Mouse (Mus musculus): ENCODE results near the gene Slc9a2. TPM values are rescaled to one million over a fixed set of nuclear protein-coding genes. Genes with fewer than 3 reads are reported as not detected.
A peak's percentile ranks its signal among the peaks of the same experiment; 100 is the strongest.

Gene Slc9a2
- 0.02 and 0.07 TPM in 2 replicates for polyA plus RNA-seq (2015; fragmentation: Nextera tagmentation; extraction: Ambion mirVana)

GRCm38 (mm10) chr1:40680067-40680867 lies at the start of gene Slc9a2:
Gene Slc9a2, plus strand, starts transcription at chr1:40680574.
- H3K36me3 ChIP-seq (replicated peaks) = no peaks in the 10 kb centered on the region
- H3K4me2 ChIP-seq = peak within 1 kb of the TSS; percentile 73
- H3K27ac ChIP-seq (replicated peaks) = no peak within 1 kb of the TSS
- 1% methylated on average over 25 of the region's 25 CpGs for WGBS (ENCODE audit: insufficient replicate concordance)
- no peak for ATAC-seq (ENCODE audit: insufficient read depth)
- no peaks in the 10 kb centered on the region for H3K9me3 ChIP-seq (replicated peaks)
- H3K27me3 ChIP-seq = peaks cover 73% of the 10 kb centered on the region
- H3K4me1 ChIP-seq (replicated peaks) = peaks cover 14% of the 10 kb centered on the region; the same call in 1 of the 2 replicates
- peak within 1 kb of the TSS; percentile 51 for H3K4me3 ChIP-seq (replicated peaks)
- H3K9ac ChIP-seq = no peak within 1 kb of the TSS

GRCm38 (mm10) chr1:40632407-40633062 lies 47.8 kb upstream of the Slc9a2 start:
- H3K36me3 ChIP-seq (replicated peaks) = no peaks in the 10 kb centered on the region
- H3K4me2 ChIP-seq = no peak overlapping the region
- H3K4me1 ChIP-seq (replicated peaks) = no peaks in the 10 kb centered on the region
- ATAC-seq (ENCODE audit: insufficient read depth) = no peak
- H3K9ac ChIP-seq = no peak overlapping the region
- no peak overlapping the region for H3K27ac ChIP-seq (replicated peaks)
- no peak overlapping the region for H3K4me3 ChIP-seq (replicated peaks)
- WGBS (ENCODE audit: insufficient replicate concordance) = 35% methylated on average over 2 of the region's 2 CpGs
- H3K27me3 ChIP-seq = no peaks in the 10 kb centered on the region
- no peaks in the 10 kb centered on the region for H3K9me3 ChIP-seq (replicated peaks)

GRCm38 (mm10) chr1:40634608-40635007 lies 45.8 kb upstream of the Slc9a2 start:
- Histone ChIP-seq H3K9ac (no peak overlapping the region), H3K4me3 (replicated peaks) (no peak overlapping the region), H3K4me1 (replicated peaks) (no peaks in the 10 kb centered on the region), H3K4me2 (no peak overlapping the region), H3K9me3 (replicated peaks) (no peaks in the 10 kb centered on the region), H3K27me3 (no peaks in the 10 kb centered on the region), H3K36me3 (replicated peaks) (no peaks in the 10 kb centered on the region), H3K27ac (replicated peaks) (no peak overlapping the region)
- no peak for ATAC-seq (ENCODE audit: insufficient read depth)
- 44% methylated on average over 4 of the region's 4 CpGs for WGBS (ENCODE audit: insufficient replicate concordance)

- Histone ChIP-seq H3K4me2 (no peak overlapping the region), H3K9ac (no peak overlapping the region), H3K4me3 (replicated peaks) (no peak overlapping the region), H3K27ac (replicated peaks) (no peak overlapping the region), H3K9me3 (replicated peaks) (no peaks in the 10 kb centered on the region), H3K4me1 (replicated peaks) (no peaks in the 10 kb centered on the region), H3K27me3 (no peaks in the 10 kb centered on the region), H3K36me3 (replicated peaks) (no peaks in the 10 kb centered on the region)
- WGBS (ENCODE audit: insufficient replicate concordance) = 33% methylated on average over 2 of the region's 2 CpGs
- no peak for ATAC-seq (ENCODE audit: insufficient read depth)
Measured at GRCm38 (mm10) chr1:40648234-40648633, 32.1 kb upstream of the Slc9a2 start.

DNA sequence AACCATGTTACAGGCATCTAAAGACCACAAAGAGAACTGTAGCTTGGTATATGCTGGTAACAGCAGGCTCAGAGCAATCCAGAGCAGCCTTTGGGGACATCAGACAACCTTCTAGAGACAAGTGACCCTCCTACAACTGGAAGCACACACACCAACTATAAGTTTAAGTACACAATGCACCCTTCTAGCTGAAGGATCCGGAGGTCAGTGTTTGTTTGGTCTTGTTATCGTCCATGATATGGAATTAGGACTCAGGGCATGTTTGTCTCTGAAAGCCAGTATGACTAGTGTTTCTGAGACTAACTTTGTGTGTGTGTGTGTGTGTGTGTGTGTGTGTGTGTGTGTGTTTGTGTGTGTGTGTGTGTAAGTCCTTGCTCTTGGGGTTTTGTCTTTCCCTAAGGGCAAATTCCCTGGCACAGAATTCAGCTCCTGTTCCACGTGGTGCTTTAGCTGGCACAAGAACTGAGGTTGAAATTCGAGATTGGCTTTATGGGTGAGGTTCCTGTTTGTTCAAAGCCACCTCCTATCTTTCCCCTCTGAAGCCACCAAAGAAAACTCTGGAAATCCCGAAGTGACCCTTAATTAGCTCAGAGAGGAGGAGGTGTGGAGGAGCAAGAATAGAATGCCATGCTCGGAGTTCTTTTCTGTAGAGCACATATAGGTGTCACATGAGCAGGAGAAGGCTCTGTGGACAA lies 29.4 kb upstream of the Slc9a2 start:
- Histone ChIP-seq H3K4me3 (replicated peaks) (no peak overlapping the region), H3K4me2 (no peak overlapping the region), H3K27me3 (no peaks in the 10 kb centered on the region), H3K36me3 (replicated peaks) (no peaks in the 10 kb centered on the region), H3K9me3 (replicated peaks) (no peaks in the 10 kb centered on the region), H3K9ac (no peak overlapping the region), H3K27ac (replicated peaks) (no peak overlapping the region), H3K4me1 (replicated peaks) (no peaks in the 10 kb centered on the region)
- no peak for ATAC-seq (ENCODE audit: insufficient read depth)
- WGBS (ENCODE audit: insufficient replicate concordance) = 41% methylated on average over 6 of the region's 6 CpGs

DNA sequence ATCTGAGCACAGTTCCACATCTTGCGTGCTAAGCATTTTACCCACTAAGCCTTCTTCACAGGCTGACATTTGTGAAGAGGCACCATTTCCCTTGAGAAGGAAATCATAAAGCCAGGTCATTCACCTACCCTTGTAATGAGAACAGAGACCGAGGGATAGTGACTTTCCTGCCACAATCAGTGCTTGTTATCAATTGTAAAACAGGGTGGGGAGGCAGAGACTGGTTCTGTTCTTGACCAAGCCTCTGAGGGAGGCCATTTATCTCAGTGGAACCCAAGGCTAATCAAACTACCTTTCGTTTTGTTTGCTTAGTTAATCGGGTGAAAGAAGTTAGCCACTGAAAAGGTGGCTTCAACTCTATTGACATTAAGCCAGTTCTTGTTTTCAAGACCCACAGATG lies 23.3 kb upstream of the Slc9a2 start:
- Histone ChIP-seq H3K36me3 (replicated peaks) (no peaks in the 10 kb centered on the region), H3K27me3 (no peaks in the 10 kb centered on the region), H3K4me3 (replicated peaks) (no peak overlapping the region), H3K27ac (replicated peaks) (no peak overlapping the region), H3K9me3 (replicated peaks) (no peaks in the 10 kb centered on the region), H3K4me1 (replicated peaks) (no peaks in the 10 kb centered on the region), H3K9ac (no peak overlapping the region), H3K4me2 (no peak overlapping the region)
- ATAC-seq (ENCODE audit: insufficient read depth) = no peak
- WGBS (ENCODE audit: insufficient replicate concordance) = 53% methylated on average over 4 of the region's 4 CpGs

DNA sequence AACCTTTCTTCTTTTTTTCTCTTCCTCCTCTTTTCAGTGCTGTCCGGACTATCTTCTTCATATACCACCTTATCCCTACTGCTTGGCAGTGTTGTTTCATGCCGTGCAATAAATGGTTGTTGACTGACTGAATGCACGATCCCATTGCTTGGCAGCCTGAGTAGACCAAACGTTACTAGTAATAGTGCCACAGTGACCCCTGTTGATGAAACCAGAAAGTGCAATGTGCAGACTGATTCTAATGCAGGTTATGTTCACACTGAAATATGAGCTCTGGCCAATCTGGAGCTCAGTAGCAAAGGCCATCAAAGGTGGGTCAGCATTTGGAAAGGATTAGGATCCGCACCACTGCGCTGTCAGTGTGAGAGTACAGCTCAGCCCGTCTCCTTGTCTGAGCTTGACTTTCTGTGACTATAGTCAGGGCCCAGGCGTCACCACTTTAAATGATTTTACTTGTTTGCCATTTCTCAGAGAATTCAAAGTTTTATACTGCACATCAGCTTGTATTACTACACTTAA lies 22.3 kb upstream of the Slc9a2 start:
- no peak overlapping the region for H3K4me3 ChIP-seq (replicated peaks)
- no peaks in the 10 kb centered on the region for H3K4me1 ChIP-seq (replicated peaks)
- 46% methylated on average over 8 of the region's 8 CpGs for WGBS (ENCODE audit: insufficient replicate concordance)
- no peak for ATAC-seq (ENCODE audit: insufficient read depth)
- H3K9ac ChIP-seq = no peak overlapping the region
- no peaks in the 10 kb centered on the region for H3K9me3 ChIP-seq (replicated peaks)
- no peaks in the 10 kb centered on the region for H3K36me3 ChIP-seq (replicated peaks)
- H3K27ac ChIP-seq (replicated peaks) = no peak overlapping the region
- no peaks in the 10 kb centered on the region for H3K27me3 ChIP-seq
- H3K4me2 ChIP-seq = no peak overlapping the region

DNA sequence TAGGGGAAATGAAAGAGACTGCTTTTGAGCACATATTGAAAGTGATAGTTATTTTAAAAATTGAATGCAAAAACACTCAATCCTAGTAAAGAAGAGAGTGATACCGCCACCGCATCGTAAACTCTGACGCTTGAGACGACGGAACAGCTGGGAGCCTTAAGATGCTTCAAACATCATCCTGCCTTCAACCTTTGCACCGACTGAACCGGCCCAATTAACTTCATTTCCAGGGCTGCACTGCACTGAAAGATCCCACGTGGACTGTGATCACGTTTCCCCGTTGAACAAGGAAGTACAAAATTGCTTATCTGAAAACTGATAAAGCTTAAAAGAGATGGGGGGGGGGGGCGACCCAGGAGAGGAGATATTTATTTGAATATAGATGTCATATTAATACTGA lies 21.4 kb upstream of the Slc9a2 start:
- WGBS (ENCODE audit: insufficient replicate concordance) = 55% methylated on average over 12 of the region's 12 CpGs

GRCm38 (mm10) chr1:40659496-40659895 lies 20.9 kb upstream of the Slc9a2 start:
- Histone ChIP-seq H3K9ac (no peak overlapping the region), H3K36me3 (replicated peaks) (no peaks in the 10 kb centered on the region), H3K27ac (replicated peaks) (no peak overlapping the region), H3K4me2 (no peak overlapping the region), H3K4me3 (replicated peaks) (no peak overlapping the region), H3K9me3 (replicated peaks) (no peaks in the 10 kb centered on the region), H3K27me3 (no peaks in the 10 kb centered on the region), H3K4me1 (replicated peaks) (no peaks in the 10 kb centered on the region)
- no peak for ATAC-seq (ENCODE audit: insufficient read depth)
- 57% methylated on average over 9 of the region's 9 CpGs for WGBS (ENCODE audit: insufficient replicate concordance)

More for the DNA sequence above, 21.4 kb upstream of the Slc9a2 start:
- Histone ChIP-seq H3K27ac (replicated peaks) (no peak overlapping the region), H3K4me3 (replicated peaks) (no peak overlapping the region), H3K36me3 (replicated peaks) (no peaks in the 10 kb centered on the region), H3K4me1 (replicated peaks) (no peaks in the 10 kb centered on the region), H3K9ac (no peak overlapping the region), H3K9me3 (replicated peaks) (no peaks in the 10 kb centered on the region), H3K27me3 (no peaks in the 10 kb centered on the region), H3K4me2 (no peak overlapping the region)
- ATAC-seq (ENCODE audit: insufficient read depth) = no peak

DNA sequence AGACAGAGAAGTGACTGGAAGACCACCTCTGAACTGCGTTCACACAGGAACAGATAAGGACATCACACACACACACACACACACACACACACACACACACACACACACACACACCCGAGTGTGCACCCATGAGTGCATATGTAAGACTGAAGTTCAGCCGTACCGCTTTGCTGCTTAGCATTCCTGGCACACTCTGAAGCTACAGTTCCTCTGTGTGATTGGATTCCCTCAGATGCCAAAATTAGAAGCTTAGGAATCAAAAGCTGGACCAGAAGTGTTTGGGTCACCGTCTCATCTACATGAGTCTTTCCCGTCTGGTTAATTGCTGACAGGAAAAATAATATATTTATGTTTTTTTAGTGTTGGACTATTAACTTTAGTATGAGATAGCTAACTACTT lies 19.5 kb upstream of the Slc9a2 start:
- no peak overlapping the region for H3K4me2 ChIP-seq
- H3K27me3 ChIP-seq = no peaks in the 10 kb centered on the region
- ATAC-seq (ENCODE audit: insufficient read depth) = no peak
- H3K9me3 ChIP-seq (replicated peaks) = no peaks in the 10 kb centered on the region
- no peaks in the 10 kb centered on the region for H3K4me1 ChIP-seq (replicated peaks)
- WGBS (ENCODE audit: insufficient replicate concordance) = 58% methylated on average over 6 of the region's 6 CpGs
- no peak overlapping the region for H3K27ac ChIP-seq (replicated peaks)
- no peaks in the 10 kb centered on the region for H3K36me3 ChIP-seq (replicated peaks)
- no peak overlapping the region for H3K9ac ChIP-seq
- no peak overlapping the region for H3K4me3 ChIP-seq (replicated peaks)
